Mouse (Mus musculus) MEL (cell line): ENCODE measurements around the gene Hoxb5.

Experiments
- CTCF ChIP-seq, 3 experiments: IDR thresholded peaks in 2 of 3; conservative IDR thresholded peaks in 1 of 3; 2 replicates each; pipeline ENCODE4 v1.5.1; 2011 to 2012; ENCODE audit warnings: low read length in 3 of 3, low read depth in 2 of 3, mild to moderate bottlenecking in 2 of 3, improper control_type of control experiment in 1 of 3, inconsistent platforms in 1 of 3, mixed read lengths in 1 of 3, moderate library complexity in 1 of 3; ENCODE audit not compliant: control insufficient read depth in 1 of 3, insufficient read depth in 1 of 3, poor library complexity in 1 of 3, severe bottlenecking in 1 of 3
- EP300 ChIP-seq, 2 experiments: IDR thresholded peaks; 2 replicates each; pipeline ENCODE4 v1.6.1; 2011; ENCODE audit warnings: improper control_type of control experiment in 2 of 2, low read length in 2 of 2, low read depth in 1 of 2, mild to moderate bottlenecking in 1 of 2
- GATA1 ChIP-seq: IDR thresholded peaks from 2 replicates; pipeline ENCODE4 v1.6.1; 2011; ENCODE audit warnings: low read depth, low read length, improper control_type of control experiment
- MYC ChIP-seq: IDR thresholded peaks from 2 replicates; pipeline ENCODE4 v1.6.1; 2011; ENCODE audit warnings: low read depth, mild to moderate bottlenecking, low read length, improper control_type of control experiment, moderate library complexity
- NELFE ChIP-seq: IDR thresholded peaks from 2 replicates; pipeline ENCODE4 v1.6.1; 2011; ENCODE audit warnings: low read depth, low read length, improper control_type of control experiment
- POLR2A ChIP-seq, 2 experiments: IDR thresholded peaks; 2 replicates each; pipeline ENCODE4 v1.6.1; 2011 to 2012; ENCODE audit warnings: low read length in 2 of 2, mild to moderate bottlenecking in 2 of 2, control low read depth in 1 of 2, improper control_type of control experiment in 1 of 2, low read depth in 1 of 2, moderate library complexity in 1 of 2; ENCODE audit not compliant: control insufficient read depth in 1 of 2, insufficient read depth in 1 of 2, poor library complexity in 1 of 2
- RAD21 ChIP-seq: IDR thresholded peaks from 2 replicates; pipeline ENCODE4 v1.6.1; 2011; ENCODE audit warnings: mild to moderate bottlenecking, low read depth, low read length, improper control_type of control experiment

DNA sequence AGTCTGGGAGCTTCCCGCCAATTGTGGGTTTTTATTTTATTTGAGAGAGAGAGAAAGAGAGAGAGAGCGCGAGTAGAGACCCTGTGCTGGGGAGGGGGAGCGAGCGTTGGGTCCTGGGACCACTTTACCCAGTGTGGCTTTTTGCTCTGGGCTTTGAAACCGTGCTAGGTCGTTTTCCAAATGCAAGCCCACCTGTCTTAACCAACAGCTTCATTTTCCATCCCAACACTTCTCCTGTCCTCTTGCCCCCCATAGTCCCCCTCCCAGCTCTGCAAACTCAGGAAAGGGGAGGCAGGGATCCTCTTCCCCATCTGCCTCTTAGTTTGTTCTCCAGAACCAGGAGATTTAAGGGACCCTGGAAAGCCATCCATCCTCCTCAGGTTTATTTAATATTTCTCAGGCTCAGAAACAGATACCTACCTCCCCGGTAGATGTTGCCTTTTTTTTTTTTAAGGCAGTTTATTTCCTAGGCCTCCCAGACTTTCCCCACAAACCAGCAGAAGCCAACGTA lies 51.7 kb downstream of the Hoxb5 start:
- TF ChIP-seq EP300 (IDR thresholded peaks at IDR 0.05; ENCODE audit: low read depth in 1 of 2, low read length in 2 of 2) = no peak
- no peak for TF ChIP-seq CTCF (IDR thresholded peaks at IDR 0.05 in 2 of 3, conservative IDR thresholded peaks at IDR 0.05 in 1 of 3; ENCODE audit: control insufficient read depth in 1 of 3, insufficient read depth in 1 of 3, low read depth in 2 of 3, low read length in 3 of 3, poor library complexity in 1 of 3, severe bottlenecking in 1 of 3)
- no peak for TF ChIP-seq MYC
- TF ChIP-seq NELFE = no peak
- TF ChIP-seq GATA1 = no peak
- no peak for TF ChIP-seq RAD21
- no peak for TF ChIP-seq POLR2A (IDR thresholded peaks at IDR 0.05; ENCODE audit: control insufficient read depth in 1 of 2, insufficient read depth in 1 of 2, low read depth in 1 of 2, low read length in 2 of 2, poor library complexity in 1 of 2)
